Mouse (Mus musculus): ENCODE measurements at regions not wholly inside any gene's neighbourhood (a gene's known extent, or its start where the extent isn't known, plus 50 kb on each side); places are given as distances from the start of the nearest gene placed in this dataset.

- DNase-seq (ENCODE audit: extremely low spot score in 1 of 2, low spot score in 1 of 2), result no peak
Observed at GRCm38 (mm10) chr9:62590407-62591195, 53.8 kb upstream of the Coro2b start.

- DNase-seq (ENCODE audit: extremely low spot score in 1 of 2, low spot score in 1 of 2), result no peak
Observed at GRCm38 (mm10) chr9:62591196-62591485, 54.3 kb upstream of the Coro2b start.

GRCm38 (mm10) chr9:62598056-62598455 lies 61.2 kb upstream of the Coro2b start:
- DNase-seq (ENCODE audit: extremely low spot score in 1 of 2, low spot score in 1 of 2), result peak; percentile 19 to 61

- no peak for DNase-seq (ENCODE audit: extremely low spot score in 1 of 2, low spot score in 1 of 2)
Observed at GRCm38 (mm10) chr9:62598956-62599355, 62.1 kb upstream of the Coro2b start.

- no peak for DNase-seq (ENCODE audit: extremely low spot score in 1 of 2, low spot score in 1 of 2)
Observed at GRCm38 (mm10) chr9:62610526-62610925, 67.1 kb upstream of the Itga11 start.

- DNase-seq (ENCODE audit: extremely low spot score in 1 of 2, low spot score in 1 of 2), result no peak
Observed at GRCm38 (mm10) chr9:62611452-62611851, 66.2 kb upstream of the Itga11 start.

GRCm38 (mm10) chr9:62613053-62613452 lies 64.6 kb upstream of the Itga11 start:
- DNase-seq (ENCODE audit: extremely low spot score in 1 of 2, low spot score in 1 of 2), result no peak

GRCm38 (mm10) chr9:62613806-62614205 lies 63.8 kb upstream of the Itga11 start:
- no peak for DNase-seq (ENCODE audit: extremely low spot score in 1 of 2, low spot score in 1 of 2)

- no peak for DNase-seq (ENCODE audit: extremely low spot score in 1 of 2, low spot score in 1 of 2)
Observed at GRCm38 (mm10) chr9:62614950-62615349, 62.7 kb upstream of the Itga11 start.

GRCm38 (mm10) chr9:62615799-62616198 lies 61.8 kb upstream of the Itga11 start:
- no peak for DNase-seq (ENCODE audit: extremely low spot score in 1 of 2, low spot score in 1 of 2)

- no peak for DNase-seq (ENCODE audit: extremely low spot score in 1 of 2, low spot score in 1 of 2)
Observed at GRCm38 (mm10) chr9:62618994-62619393, 58.6 kb upstream of the Itga11 start.

GRCm38 (mm10) chr9:62620901-62621445 lies 56.7 kb upstream of the Itga11 start:
- no peak for DNase-seq (ENCODE audit: extremely low spot score in 1 of 2, low spot score in 1 of 2)

- DNase-seq (ENCODE audit: extremely low spot score in 1 of 2, low spot score in 1 of 2), result peak in 1 of 2 experiments; percentile 35
Observed at GRCm38 (mm10) chr9:62622106-62622505, 55.5 kb upstream of the Itga11 start.

GRCm38 (mm10) chr9:62624562-62625044 lies 53.0 kb upstream of the Itga11 start:
- peak; percentile 32 to 56 for DNase-seq (ENCODE audit: extremely low spot score in 1 of 2, low spot score in 1 of 2)

GRCm38 (mm10) chr9:62627071-62628000 lies 50.3 kb upstream of the Itga11 start:
- DNase-seq (ENCODE audit: extremely low spot score in 1 of 2, low spot score in 1 of 2), result no peak
